Mouse (Mus musculus): ENCODE results near the gene Adgrg5.

DNA sequence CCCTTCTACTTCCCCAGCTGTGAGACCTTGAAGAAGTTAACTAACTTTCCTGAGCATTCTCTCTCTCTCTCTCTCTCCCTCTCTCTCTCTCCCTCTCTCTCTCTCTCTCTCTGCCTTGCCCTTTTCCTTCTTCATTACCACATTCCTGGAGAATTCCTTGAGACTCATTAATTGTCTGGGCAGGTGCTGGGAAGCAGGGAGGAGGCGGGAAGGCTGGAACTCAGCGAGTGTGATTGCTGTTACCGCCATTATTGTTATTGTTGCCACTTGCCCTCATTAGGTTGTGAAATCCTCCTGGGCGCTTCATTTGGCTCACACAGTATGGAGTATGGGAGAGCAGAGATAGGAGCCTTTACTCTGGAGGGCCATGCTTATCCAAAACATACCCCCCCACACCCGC lies 59.7 kb downstream of the Adgrg5 start:
- TF ChIP-seq CTCF (IDR thresholded peaks at IDR 0.05; ENCODE audit: low read depth, low read length) = no peak
- no peak for TF ChIP-seq POLR2A (IDR thresholded peaks at IDR 0.05; ENCODE audit: borderline replicate concordance, low read depth, low read length)
